Mouse (Mus musculus) kidney, embryonic 14.5 days (tissue): Measurements from ENCODE around the gene Mug1. TPM values are rescaled to one million over a fixed set of nuclear protein-coding genes. Genes with fewer than 3 reads are reported as not detected.
"Not testable (repeated sequence)": the region's sequence is repeated elsewhere in the genome, so short reads cannot be mapped to it uniquely, and the experiment has no call there.

Source experiments
- ATAC-seq: fragments of 200-750 bp; cut with Nextera tagmentation; 2 replicates; pipeline ENCODE4 v1.8.0; 2017; ENCODE audit warnings: moderate number of reproducible peaks, mild to moderate bottlenecking, moderate TSS enrichment, moderate library complexity; ENCODE audit not compliant: low FRiP score, low TSS enrichment
- H3K27ac ChIP-seq: fragments of 300-500 bp; sonication (generic); 2 replicates; pipeline ENCODE4 v1.5.1; 2014; ENCODE audit warnings: low read depth, mild to moderate bottlenecking, low read length, moderate library complexity, mixed read lengths
- H3K27me3 ChIP-seq: fragments of 300-500 bp; sonication (generic); 2 replicates; pipeline ENCODE4 v1.6.1; 2014; ENCODE audit warnings: mild to moderate bottlenecking, low read length; ENCODE audit not compliant: control insufficient read depth, insufficient read depth
- H3K36me3 ChIP-seq: fragments of 300-500 bp; sonication (generic); 2 replicates; pipeline ENCODE4 v1.6.1; 2014; ENCODE audit warnings: low read length, mixed read lengths; ENCODE audit not compliant: control insufficient read depth, insufficient read depth
- H3K4me1 ChIP-seq: fragments of 300-500 bp; sonication (generic); 2 replicates; pipeline ENCODE4 v1.6.1; 2014; ENCODE audit warnings: low read length, mixed read lengths; ENCODE audit not compliant: control insufficient read depth, insufficient read depth
- H3K4me2 ChIP-seq: fragments of 300-500 bp; sonication (generic); replicated peaks from 2 replicates; pipeline ENCODE4 v1.6.1; 2014; ENCODE audit warnings: low read depth, mild to moderate bottlenecking, low read length
- H3K4me3 ChIP-seq: fragments of 300-500 bp; sonication (generic); 2 replicates; pipeline ENCODE4 v1.5.1; 2014; ENCODE audit warnings: mild to moderate bottlenecking, low read length
- H3K9ac ChIP-seq: fragments of 300-500 bp; sonication (generic); 2 replicates; pipeline ENCODE4 v1.6.1; 2014; ENCODE audit warnings: low read depth, mild to moderate bottlenecking, low read length, moderate library complexity
- H3K9me3 ChIP-seq: fragments of 300-500 bp; sonication (generic); 2 replicates; pipeline ENCODE4 v1.6.1; 2016; ENCODE audit warnings: low read length; ENCODE audit not compliant: control insufficient read depth
- WGBS: fragments of 180-500 bp; shearing (Covaris S2); extraction: QIAGEN DNeasy Blood & Tissue Kit; methylation state at CpG from one replicate; pipeline ENCODE4 v1.1.7; 2014; 5-methylcytosine and 5-hydroxymethylcytosine counted together
- polyA plus RNA-seq: library from polyadenylated mRNA; unstranded; fragments of >200 nt; fragmentation: Nextera tagmentation; extraction: Ambion mirVana; gene quantifications from 2 replicates; pipeline ENCODE4 v1.2.1, GENCODE M21; 2014

The Mug1 gene
- not detected in 2 replicates for polyA plus RNA-seq

DNA sequence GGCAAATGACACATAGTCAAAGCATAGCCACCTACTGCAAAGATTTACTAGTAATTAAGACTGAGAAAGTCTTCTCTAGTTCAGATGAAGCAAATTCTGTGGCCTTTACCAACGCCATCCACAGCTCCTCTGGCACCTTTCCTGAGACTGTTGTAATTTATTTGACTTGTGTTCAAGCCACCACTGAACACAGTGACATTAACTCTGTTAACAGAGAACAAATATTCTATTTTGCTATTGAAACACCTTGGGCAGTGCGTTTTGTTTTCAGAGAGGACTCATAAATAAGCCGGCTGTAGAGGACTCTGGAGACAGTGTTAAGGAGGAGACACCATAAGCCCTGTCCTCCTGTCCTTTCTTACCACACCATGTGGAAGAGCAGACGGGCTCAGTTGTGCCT is at the start of gene Mug1:
Mug1 (plus strand) TSS at position 271 of the 400 bp plus-strand sequence.
- H3K36me3 ChIP-seq, ATAC-seq, H3K9me3 ChIP-seq, H3K4me3 ChIP-seq, H3K4me1 ChIP-seq, H3K27me3 ChIP-seq, H3K4me2 ChIP-seq, H3K9ac ChIP-seq, H3K27ac ChIP-seq: not testable (repeated sequence)
- 72% methylated on average over 4 of the region's 4 CpGs for WGBS

GRCm38 (mm10) chr6:121828034-121828433 is 10.3 kb upstream of the Mug1 start:
- no peaks in the 10 kb centered on the region for H3K27me3 ChIP-seq
- WGBS = 83% methylated on average over 4 of the region's 4 CpGs
- no peak overlapping the region for H3K4me2 ChIP-seq
- no peak overlapping the region for H3K27ac ChIP-seq
- H3K4me3 ChIP-seq = no peak overlapping the region
- no peak overlapping the region for H3K9ac ChIP-seq
- no peaks in the 10 kb centered on the region for H3K36me3 ChIP-seq
- no peaks in the 10 kb centered on the region for H3K9me3 ChIP-seq
- H3K4me1 ChIP-seq = no peaks in the 10 kb centered on the region
- ATAC-seq = no peak

GRCm38 (mm10) chr6:121836361-121836760 is 2.0 kb upstream of the Mug1 start:
- H3K27ac ChIP-seq = no peak overlapping the region
- ATAC-seq = no peak
- no peaks in the 10 kb centered on the region for H3K4me1 ChIP-seq
- no peaks in the 10 kb centered on the region for H3K36me3 ChIP-seq
- WGBS = 80% methylated on average over 1 of the region's 1 CpGs
- no peak overlapping the region for H3K4me2 ChIP-seq
- H3K4me3 ChIP-seq = no peak overlapping the region
- no peaks in the 10 kb centered on the region for H3K27me3 ChIP-seq
- no peaks in the 10 kb centered on the region for H3K9me3 ChIP-seq
- no peak overlapping the region for H3K9ac ChIP-seq

GRCm38 (mm10) chr6:121848378-121848777 is 10.0 kb downstream of the Mug1 start:
- no peaks in the 10 kb centered on the region for H3K27me3 ChIP-seq
- ATAC-seq = no peak
- H3K36me3 ChIP-seq = no peaks in the 10 kb centered on the region
- no peak overlapping the region for H3K4me3 ChIP-seq
- no peaks in the 10 kb centered on the region for H3K4me1 ChIP-seq
- no peaks in the 10 kb centered on the region for H3K9me3 ChIP-seq
- WGBS = 44% methylated on average over 1 of the region's 1 CpGs
- H3K27ac ChIP-seq = no peak overlapping the region
- no peak overlapping the region for H3K9ac ChIP-seq
- no peak overlapping the region for H3K4me2 ChIP-seq

Other genes starting within 250 kb of the Mug1 start
- 0.11 and 0.46 TPM in 2 replicates for gene A2m, start 203.2 kb upstream of the Mug1 start, polyA plus RNA-seq
- gene Gm7298, start 105.6 kb upstream of the Mug1 start, polyA plus RNA-seq = not detected in 2 replicates
- gene Mug2, start 168.2 kb downstream of the Mug1 start, polyA plus RNA-seq = not detected in 2 replicates